Mouse (Mus musculus) limb, embryonic 15.5 days (tissue): ENCODE measurements around the gene Rhob. TPM values are rescaled to one million over a fixed set of nuclear protein-coding genes. Genes with fewer than 3 reads are reported as not detected.
A peak's percentile ranks its signal among the peaks of the same experiment; 100 is the strongest.
"Not testable (repeated sequence)": the region's sequence is repeated elsewhere in the genome, so short reads cannot be mapped to it uniquely, and the experiment has no call there.

ENCODE experiments used
- ATAC-seq: fragments of 200-750 bp; cut with Nextera tagmentation; 2 replicates; pipeline ENCODE4 v1.8.0; 2017; ENCODE audit warnings: low read depth, moderate TSS enrichment; ENCODE audit not compliant: insufficient number of reproducible peaks, low FRiP score, low TSS enrichment
- H3K27ac ChIP-seq: fragments of 300-500 bp; sonication (generic); 2 replicates; pipeline ENCODE4 v1.5.1; 2015; ENCODE audit warnings: moderate library complexity, mild to moderate bottlenecking, inconsistent platforms
- H3K27me3 ChIP-seq: fragments of 300-500 bp; sonication (generic); 2 replicates; pipeline ENCODE4 v1.6.1; 2015; ENCODE audit warnings: inconsistent platforms
- H3K36me3 ChIP-seq: fragments of 300-500 bp; sonication (generic); 2 replicates; pipeline ENCODE4 v1.6.1; 2015; ENCODE audit warnings: inconsistent platforms
- H3K4me1 ChIP-seq: fragments of 300-500 bp; sonication (generic); 2 replicates; pipeline ENCODE4 v1.6.1; 2015; ENCODE audit warnings: inconsistent platforms
- H3K4me2 ChIP-seq: fragments of 300-500 bp; sonication (generic); 2 replicates; pipeline ENCODE4 v1.6.1; 2015; ENCODE audit warnings: mild to moderate bottlenecking, inconsistent platforms
- H3K4me3 ChIP-seq: fragments of 300-500 bp; sonication (generic); 2 replicates; pipeline ENCODE4 v1.5.1; 2015; ENCODE audit warnings: mild to moderate bottlenecking, inconsistent platforms
- H3K9ac ChIP-seq: fragments of 300-500 bp; sonication (generic); 2 replicates; pipeline ENCODE4 v1.6.1; 2015; ENCODE audit warnings: inconsistent platforms
- H3K9me3 ChIP-seq: fragments of 300-500 bp; sonication (generic); 2 replicates; pipeline ENCODE4 v1.6.1; 2016; ENCODE audit warnings: inconsistent platforms
- WGBS: fragments of 180-500 bp; shearing (Covaris S2); methylation state at CpG from one replicate; pipeline ENCODE4 v1.1.7; 2015; 5-methylcytosine and 5-hydroxymethylcytosine counted together
- polyA plus RNA-seq: library from polyadenylated mRNA; unstranded; fragments of >200 nt; fragmentation: Nextera tagmentation; extraction: Ambion mirVana; gene quantifications from 2 replicates; pipeline ENCODE4 v1.2.1, GENCODE M21; 2015

The Rhob gene
- polyA plus RNA-seq, 1 experiment from 2014 or later: 60.5 TPM

DNA sequence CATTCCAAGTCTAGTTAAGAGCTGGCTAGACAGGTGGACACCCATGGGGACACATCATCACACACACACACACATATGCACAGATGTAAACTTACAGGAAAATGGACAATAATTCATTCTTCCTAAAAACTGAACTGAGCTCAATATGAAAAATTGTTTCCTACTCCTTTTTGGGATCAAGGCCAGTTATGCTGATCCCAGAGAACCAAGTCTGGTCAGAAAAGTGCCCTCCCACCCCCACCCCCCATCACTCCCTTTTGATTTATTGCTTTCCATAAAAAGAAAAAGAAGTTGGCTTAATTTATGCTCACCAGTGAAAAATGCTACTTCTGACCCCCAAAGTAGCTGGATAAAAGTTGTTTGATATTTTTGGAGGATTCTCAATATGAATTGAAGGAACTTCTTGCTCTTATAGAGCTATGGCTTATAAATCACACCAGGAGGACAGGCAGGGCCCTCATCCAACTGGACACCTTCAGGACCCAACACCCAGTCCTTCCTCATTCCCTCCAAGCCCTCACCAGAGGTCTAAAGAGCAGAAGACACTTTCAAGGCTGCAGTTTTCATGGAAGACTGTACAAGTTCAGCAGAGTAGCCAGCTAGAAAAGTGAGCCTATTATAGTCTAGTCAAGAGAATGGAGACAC lies 31.5 kb downstream of the Rhob start:
- Histone ChIP-seq H3K4me1 (peaks cover 15% of the 10 kb centered on the region; the same call in 1 of the 2 replicates), H3K4me3 (no peak overlapping the region), H3K9me3 (no peaks in the 10 kb centered on the region), H3K27me3 (no peaks in the 10 kb centered on the region), H3K9ac (no peak overlapping the region), H3K4me2 (no peak overlapping the region), H3K36me3 (no peaks in the 10 kb centered on the region), H3K27ac (no peak overlapping the region)
- no peak for ATAC-seq

DNA sequence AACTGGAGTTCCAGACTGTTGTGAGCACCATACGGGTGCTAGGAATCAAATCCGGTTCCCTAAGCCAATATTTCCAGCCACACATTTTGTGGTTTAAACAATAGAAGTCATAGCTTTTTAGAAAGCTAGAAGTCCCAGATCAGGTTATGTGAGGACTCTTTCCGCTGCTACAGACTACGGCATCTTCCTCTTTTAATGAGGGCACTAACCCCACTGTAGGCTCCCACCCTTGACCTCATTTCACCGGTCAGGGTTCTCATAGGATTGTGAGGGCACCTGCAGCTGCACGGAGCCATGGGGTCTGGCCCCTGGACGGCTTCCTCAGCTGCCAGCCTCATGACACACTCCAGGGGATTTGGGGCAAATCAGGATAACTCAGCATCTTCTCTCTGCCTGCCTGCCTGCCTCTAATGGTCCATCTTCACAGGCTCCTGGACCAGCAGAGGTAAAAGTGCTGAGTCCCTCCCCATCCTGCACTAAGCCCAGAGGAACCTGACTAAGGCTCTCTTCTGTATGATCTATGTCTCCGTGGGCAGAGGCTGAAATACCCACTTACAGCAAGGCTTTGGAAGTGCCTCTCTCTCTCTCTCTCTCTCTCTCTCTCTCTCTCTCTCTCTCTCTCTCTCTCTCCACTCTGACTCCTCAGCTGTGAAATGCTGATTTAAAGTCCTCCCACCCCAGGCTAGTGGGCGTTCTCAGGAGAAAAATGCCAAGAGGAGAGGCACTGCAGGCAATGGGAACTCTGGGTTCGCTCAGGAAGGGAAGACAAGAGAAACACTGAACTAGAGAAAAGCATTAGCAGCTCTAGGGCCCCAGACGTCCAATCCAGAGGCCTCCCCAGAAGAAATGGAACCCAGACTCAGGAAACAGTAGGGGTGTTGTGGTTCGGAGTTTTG lies 32.5 kb downstream of the Rhob start:
- 56% methylated on average over 12 of the region's 12 CpGs for WGBS
- Histone ChIP-seq H3K27me3 (no peaks in the 10 kb centered on the region), H3K4me1 (peaks cover 10% of the 10 kb centered on the region; the same call in 1 of the 2 replicates), H3K4me3 (no peak overlapping the region), H3K9me3 (no peaks in the 10 kb centered on the region), H3K9ac (no peak overlapping the region), H3K36me3 (no peaks in the 10 kb centered on the region), H3K4me2 (no peak overlapping the region), H3K27ac (no peak overlapping the region)
- no peak for ATAC-seq

DNA sequence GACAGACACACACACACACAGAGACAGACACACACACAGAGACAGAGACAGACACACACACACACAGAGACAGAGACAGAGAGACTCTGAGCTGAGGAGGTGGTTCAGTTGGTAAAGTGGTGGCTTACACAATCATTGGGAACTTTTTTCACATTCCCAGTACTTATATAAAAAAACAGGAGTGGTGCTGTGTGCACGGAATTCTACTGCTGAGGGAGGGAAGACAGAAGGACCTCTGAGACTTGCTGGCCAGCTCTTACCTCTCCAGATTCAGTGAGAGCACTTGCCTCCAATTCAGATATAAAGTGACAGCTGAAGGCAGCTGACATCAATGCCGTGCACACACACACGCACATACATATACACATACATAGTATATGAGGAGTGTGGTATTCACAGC lies 34.1 kb downstream of the Rhob start:
- no peak for ATAC-seq
- no peak overlapping the region for H3K27ac ChIP-seq
- H3K9ac ChIP-seq: no peak overlapping the region
- H3K9me3 ChIP-seq: no peaks in the 10 kb centered on the region
- 80% methylated on average over 3 of the region's 3 CpGs for WGBS
- no peaks in the 10 kb centered on the region for H3K27me3 ChIP-seq
- no peak overlapping the region for H3K4me3 ChIP-seq
- no peak overlapping the region for H3K4me2 ChIP-seq
- peaks cover 10% of the 10 kb centered on the region; the same call in 1 of the 2 replicates for H3K4me1 ChIP-seq
- no peaks in the 10 kb centered on the region for H3K36me3 ChIP-seq

DNA sequence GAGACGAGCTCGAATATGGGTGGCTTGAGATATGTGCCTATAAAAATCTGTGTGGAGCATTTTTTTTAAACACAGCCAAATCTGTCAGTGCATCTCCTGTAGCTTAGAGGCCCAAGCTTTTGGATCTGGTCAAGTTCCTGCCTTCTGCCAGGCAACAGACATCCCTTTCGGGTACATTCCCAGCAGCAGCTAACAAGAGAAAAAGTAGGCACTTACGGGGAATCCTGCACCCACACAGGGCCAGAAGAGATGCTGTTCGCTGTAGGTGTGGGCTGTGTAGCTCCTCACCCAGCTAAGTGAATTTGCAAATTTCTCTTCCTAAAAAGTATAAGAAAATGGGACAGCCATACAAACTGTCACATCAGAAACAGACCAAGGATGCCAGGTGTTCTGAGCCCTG lies 34.8 kb downstream of the Rhob start:
- Histone ChIP-seq H3K9ac (no peak overlapping the region), H3K4me2 (no peak overlapping the region), H3K9me3 (no peaks in the 10 kb centered on the region), H3K27me3 (no peaks in the 10 kb centered on the region), H3K36me3 (no peaks in the 10 kb centered on the region), H3K4me3 (no peak overlapping the region), H3K4me1 (peaks cover 10% of the 10 kb centered on the region; the same call in 1 of the 2 replicates), H3K27ac (no peak overlapping the region)
- 78% methylated on average over 5 of the region's 5 CpGs for WGBS
- ATAC-seq: no peak

DNA sequence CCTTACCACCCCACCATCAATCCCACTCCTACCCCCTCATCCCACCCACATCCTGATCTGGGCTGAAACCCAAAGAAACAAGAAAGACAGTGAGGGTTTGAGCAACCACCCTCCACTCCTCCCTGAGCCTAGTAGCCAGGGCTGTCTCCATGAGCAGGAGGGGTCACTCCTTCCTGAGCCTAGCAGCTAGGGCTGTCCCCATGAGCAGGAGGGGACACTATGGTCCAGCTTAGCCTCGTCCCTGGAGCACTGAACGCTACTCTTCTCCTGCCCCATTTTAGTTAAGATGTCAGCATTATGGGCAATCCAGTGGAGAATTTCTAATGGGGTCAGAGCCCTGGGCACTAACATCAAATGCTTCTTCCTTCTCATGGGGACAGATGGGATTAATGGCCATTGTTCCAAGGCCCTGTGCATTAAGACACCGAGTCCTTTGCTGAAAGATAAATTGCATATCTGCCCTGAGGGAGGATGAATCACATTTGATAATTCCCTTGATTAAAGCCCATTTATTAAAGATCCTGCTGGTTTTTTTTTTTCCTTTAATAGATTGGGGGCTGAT lies 36.1 kb downstream of the Rhob start:
- 45% methylated on average over 3 of the region's 3 CpGs for WGBS
- H3K36me3 ChIP-seq: no peaks in the 10 kb centered on the region
- no peak overlapping the region for H3K27ac ChIP-seq

DNA sequence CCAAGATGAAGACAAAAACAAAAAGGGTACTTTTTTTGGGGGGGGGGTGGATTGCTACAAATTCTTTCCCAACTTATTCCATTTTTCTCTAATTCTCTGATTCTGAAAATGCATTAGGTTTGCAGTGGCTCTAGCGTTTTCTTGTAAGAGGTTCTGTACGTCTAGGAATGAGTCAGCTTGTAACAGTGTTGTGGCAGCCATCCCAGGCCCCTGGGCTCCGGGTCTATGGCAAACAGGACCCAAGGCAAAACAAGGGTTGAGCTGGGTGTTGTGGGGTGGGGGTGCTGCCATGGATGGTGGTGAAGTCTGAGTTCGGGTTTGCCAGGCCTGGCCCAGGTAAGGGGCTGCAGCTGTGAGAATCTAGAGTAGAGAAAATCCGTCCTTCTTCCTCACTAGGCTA lies 37.3 kb downstream of the Rhob start:
- H3K27me3 ChIP-seq: no peaks in the 10 kb centered on the region
- no peak overlapping the region for H3K9ac ChIP-seq
- no peak overlapping the region for H3K27ac ChIP-seq
- 0 out of 2 replicates have a peak, but pooled peaks cover 4% of the 10 kb centered on the region for H3K4me1 ChIP-seq
- H3K4me2 ChIP-seq: no peak overlapping the region
- H3K9me3 ChIP-seq: no peaks in the 10 kb centered on the region
- ATAC-seq: no peak
- no peaks in the 10 kb centered on the region for H3K36me3 ChIP-seq
- WGBS: 72% methylated on average over 5 of the region's 5 CpGs
- no peak overlapping the region for H3K4me3 ChIP-seq

More for the DNA sequence above, 36.1 kb downstream of the Rhob start:
- no peak for ATAC-seq
- Histone ChIP-seq H3K9ac (no peak overlapping the region), H3K9me3 (no peaks in the 10 kb centered on the region), H3K4me1 (peaks cover 10% of the 10 kb centered on the region; the same call in 1 of the 2 replicates), H3K4me3 (no peak overlapping the region), H3K27me3 (no peaks in the 10 kb centered on the region), H3K4me2 (no peak overlapping the region)

DNA sequence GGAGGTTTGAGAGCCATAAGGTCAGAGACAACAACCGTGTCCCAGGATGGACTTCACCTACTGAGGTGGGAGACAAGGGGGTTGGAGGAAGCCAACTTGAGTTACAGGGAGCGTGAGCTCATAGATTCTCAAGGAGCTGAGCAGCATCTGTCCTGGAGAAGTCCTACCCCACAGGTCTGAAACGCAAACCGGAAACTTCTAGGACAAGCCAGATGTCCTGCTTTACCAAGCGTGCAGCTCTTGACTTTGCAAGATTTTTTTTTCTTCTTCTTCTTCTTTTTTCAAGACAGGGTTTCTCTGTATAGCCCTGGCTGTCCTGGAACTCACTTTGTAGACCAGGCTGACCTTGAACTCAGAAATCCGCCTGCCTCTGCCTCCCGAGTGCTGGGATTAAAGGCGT lies 38.2 kb downstream of the Rhob start:
- not testable (repeated sequence) for H3K9ac ChIP-seq, ATAC-seq, H3K27ac ChIP-seq, H3K4me1 ChIP-seq, H3K9me3 ChIP-seq, H3K4me2 ChIP-seq, H3K27me3 ChIP-seq, H3K4me3 ChIP-seq, H3K36me3 ChIP-seq
- WGBS: 92% methylated on average over 8 of the region's 8 CpGs

DNA sequence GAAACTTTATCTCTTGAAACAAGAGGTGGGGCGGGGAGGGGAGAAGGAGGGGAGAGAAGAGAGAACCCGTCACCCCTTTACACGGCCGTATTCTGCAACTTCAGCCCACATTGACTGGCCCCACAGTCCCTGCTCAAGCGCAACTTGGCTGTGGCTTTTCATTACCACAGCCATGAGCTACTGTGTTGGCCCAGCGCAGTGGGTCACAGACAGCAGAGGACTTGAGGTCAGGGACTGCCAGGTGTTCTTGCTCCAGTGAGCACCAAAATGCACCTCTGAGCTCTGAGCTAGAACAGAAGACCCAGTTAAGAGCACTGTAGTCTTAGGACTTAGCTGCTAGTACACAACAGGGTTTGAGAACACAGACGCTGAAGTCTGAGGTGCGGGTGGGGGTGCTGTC lies 41.4 kb downstream of the Rhob start:
- Histone ChIP-seq H3K4me3 (no peak overlapping the region), H3K9me3 (no peaks in the 10 kb centered on the region), H3K27ac (no peak overlapping the region), H3K9ac (no peak overlapping the region), H3K4me2 (no peak overlapping the region), H3K36me3 (no peaks in the 10 kb centered on the region), H3K27me3 (no peaks in the 10 kb centered on the region), H3K4me1 (peaks cover 12% of the 10 kb centered on the region)
- ATAC-seq: no peak
- WGBS: 78% methylated on average over 8 of the region's 8 CpGs

DNA sequence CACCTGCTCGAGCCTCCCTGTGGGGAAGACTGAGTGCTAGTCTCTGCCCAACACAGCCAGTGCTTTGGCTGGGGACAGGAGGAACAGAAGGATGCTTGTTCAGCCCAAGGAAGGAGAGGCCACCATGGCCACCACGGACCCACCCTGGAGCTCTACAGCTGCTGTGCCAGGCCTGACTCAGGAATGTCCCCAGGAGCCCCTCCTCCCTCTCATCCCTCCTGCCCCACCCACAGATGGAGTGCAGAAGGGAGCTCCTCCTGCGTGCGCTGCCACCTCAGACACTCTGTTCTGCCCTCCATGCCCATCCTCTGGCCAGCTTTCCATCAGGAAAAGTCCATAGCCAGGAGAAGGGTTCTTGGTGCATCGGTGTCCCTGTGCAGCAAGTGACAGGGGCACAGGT lies 42.8 kb downstream of the Rhob start:
- ATAC-seq: 0 out of 2 replicates have a peak, but pooled peaks have one; percentile 32
- Histone ChIP-seq H3K9ac (no peak overlapping the region), H3K27me3 (no peaks in the 10 kb centered on the region), H3K4me3 (no peak overlapping the region), H3K4me1 (peaks cover 16% of the 10 kb centered on the region), H3K27ac (no peak overlapping the region), H3K9me3 (no peaks in the 10 kb centered on the region), H3K36me3 (no peaks in the 10 kb centered on the region), H3K4me2 (no peak overlapping the region)
- 45% methylated on average over 5 of the region's 5 CpGs for WGBS

DNA sequence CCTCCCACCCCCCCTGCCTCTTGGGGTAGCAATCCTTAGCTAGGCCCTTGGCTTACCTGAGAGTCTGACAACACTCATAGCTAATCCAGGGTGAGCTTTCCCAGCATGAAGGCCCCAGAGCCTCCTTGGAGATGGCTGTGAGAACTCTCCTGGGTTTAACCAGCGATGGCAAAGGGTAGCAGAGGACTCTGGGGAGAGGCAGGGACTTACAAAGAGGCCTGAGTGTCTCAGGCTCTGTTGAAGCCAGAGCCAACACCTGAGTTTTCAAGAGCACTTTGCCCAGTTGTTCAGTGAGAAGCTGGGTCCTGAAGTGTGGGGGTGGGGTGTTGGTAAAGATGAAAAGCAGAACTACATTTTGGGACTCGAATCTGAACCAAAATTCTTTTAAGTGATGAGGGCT lies 44.8 kb downstream of the Rhob start:
- H3K9me3 ChIP-seq: no peaks in the 10 kb centered on the region
- WGBS: 45% methylated on average over 2 of the region's 2 CpGs
- H3K27me3 ChIP-seq: no peaks in the 10 kb centered on the region
- peaks cover 29% of the 10 kb centered on the region for H3K4me1 ChIP-seq
- no peak overlapping the region for H3K4me3 ChIP-seq
- ATAC-seq: no peak
- H3K36me3 ChIP-seq: no peaks in the 10 kb centered on the region
- no peak overlapping the region for H3K4me2 ChIP-seq
- H3K27ac ChIP-seq: no peak overlapping the region
- no peak overlapping the region for H3K9ac ChIP-seq

DNA sequence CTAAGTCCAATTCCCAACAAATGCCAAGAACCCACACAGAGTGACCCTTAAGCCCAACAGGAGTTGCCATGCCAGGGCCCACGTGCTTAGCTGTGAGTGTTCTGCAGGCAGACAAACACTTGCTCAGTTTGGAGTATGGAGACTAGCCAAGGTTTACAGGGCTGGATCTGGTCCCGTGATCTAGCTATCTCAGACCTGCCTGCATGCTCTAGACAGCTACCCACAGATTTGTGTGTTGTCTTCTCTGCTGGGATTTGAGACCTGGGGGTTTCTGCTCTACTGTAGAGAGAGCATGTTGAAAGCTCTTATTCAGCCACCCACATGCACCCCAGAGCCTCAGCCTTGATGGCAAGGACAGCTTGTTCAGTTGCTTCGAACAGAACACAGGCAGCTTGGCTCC lies 45.3 kb downstream of the Rhob start:
- no peak overlapping the region for H3K4me2 ChIP-seq
- H3K9me3 ChIP-seq: no peaks in the 10 kb centered on the region
- no peak overlapping the region for H3K9ac ChIP-seq
- no peaks in the 10 kb centered on the region for H3K36me3 ChIP-seq
- H3K27ac ChIP-seq: no peak overlapping the region
- no peaks in the 10 kb centered on the region for H3K27me3 ChIP-seq
- H3K4me1 ChIP-seq: peaks cover 32% of the 10 kb centered on the region
- no peak for ATAC-seq
- H3K4me3 ChIP-seq: no peak overlapping the region
- 49% methylated on average over 3 of the region's 3 CpGs for WGBS
